Mouse (Mus musculus): ENCODE results near the gene Foxj3.

GRCm38 (mm10) chr4:119614078-119614477 lies 77.3 kb downstream of the Foxj3 start:
- TF ChIP-seq FLI1 (IDR thresholded peaks at IDR 0.05; ENCODE audit: low read length) (no peak), GATA1 (IDR thresholded peaks at IDR 0.05; ENCODE audit: borderline replicate concordance, low read length) (no peak)

Measured in megakaryocyte, embryonic 14.5 days (primary cell).